Mouse (Mus musculus) forebrain, embryonic 12.5 days (tissue): ENCODE measurements around the gene Lim2. TPM values are rescaled to one million over a fixed set of nuclear protein-coding genes. Genes with fewer than 3 reads are reported as not detected.

ENCODE experiments used
- ATAC-seq: fragments of 200-750 bp; cut with Nextera tagmentation; 2 replicates; pipeline ENCODE4 v1.8.0; 2017; ENCODE audit warnings: moderate TSS enrichment; ENCODE audit not compliant: low FRiP score
- H3K27ac ChIP-seq: fragments of 300-500 bp; sonication (generic); 2 replicates; pipeline ENCODE4 v1.5.1; 2016; ENCODE audit warnings: mild to moderate bottlenecking
- H3K27me3 ChIP-seq: fragments of 300-500 bp; sonication (generic); 2 replicates; pipeline ENCODE4 v1.6.1; 2016; ENCODE audit warnings: mild to moderate bottlenecking
- H3K36me3 ChIP-seq: fragments of 300-500 bp; sonication (generic); replicated peaks from 2 replicates; pipeline ENCODE4 v1.6.1; 2016; ENCODE audit warnings: mild to moderate bottlenecking
- H3K4me1 ChIP-seq: fragments of 300-500 bp; sonication (generic); 2 replicates; pipeline ENCODE4 v1.6.1; 2016
- H3K4me2 ChIP-seq: fragments of 300-500 bp; sonication (generic); 2 replicates; pipeline ENCODE4 v1.6.1; 2016; ENCODE audit warnings: mild to moderate bottlenecking, moderate library complexity
- H3K4me3 ChIP-seq: fragments of 300-500 bp; sonication (generic); replicated peaks from 2 replicates; pipeline ENCODE4 v1.5.1; 2016; ENCODE audit warnings: mild to moderate bottlenecking
- H3K9ac ChIP-seq: fragments of 300-500 bp; sonication (generic); 2 replicates; pipeline ENCODE4 v1.6.1; 2016; ENCODE audit warnings: mild to moderate bottlenecking
- H3K9me3 ChIP-seq: fragments of 300-500 bp; sonication (generic); 2 replicates; pipeline ENCODE4 v1.6.1; 2016
- whole genome bisulfite sequencing: fragments of 180-500 bp; shearing (Covaris S2); methylation state at CpG from one replicate; pipeline ENCODE4 v1.1.7; 2016; 5-methylcytosine and 5-hydroxymethylcytosine counted together
- microRNA-seq: library from miRNA; unstranded; fragments of <30 nt; microRNA quantifications from one replicate; pipeline ENCODE4, GENCODE M21; 2017
- polyA plus RNA-seq: library from polyadenylated mRNA; unstranded; fragments of >200 nt; fragmentation: Nextera tagmentation; extraction: Ambion mirVana; gene quantifications from 2 replicates; pipeline ENCODE4 v1.2.1, GENCODE M21; 2016

Lim2 gene
- polyA plus RNA-seq, 1 experiment from 2014 or later: not detected

DNA sequence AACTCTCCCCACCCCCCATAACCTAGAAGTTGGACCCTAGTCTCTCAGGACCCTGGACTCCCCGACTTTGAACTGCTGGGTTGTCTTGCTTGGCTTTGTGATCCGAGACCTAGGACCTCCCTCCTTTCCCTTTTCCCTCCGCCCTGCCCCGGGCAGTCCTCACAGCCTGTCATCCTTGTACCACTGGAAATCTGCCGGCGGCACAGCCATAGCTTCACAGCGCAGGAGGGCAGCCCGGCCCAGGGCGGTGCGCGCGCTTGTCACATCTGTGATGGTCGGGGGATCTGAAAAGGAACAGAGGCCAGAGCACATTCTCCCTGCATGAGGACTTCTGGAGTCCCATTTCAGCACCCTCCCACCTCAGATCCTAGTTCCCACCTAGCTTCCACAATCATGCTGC, 48.9 kb downstream of the Lim2 start:
- Histone ChIP-seq H3K9me3 (no peaks in the 10 kb centered on the region), H3K4me2 (no peak overlapping the region), H3K36me3 (peaks cover 17% of the 10 kb centered on the region), H3K4me1 (peaks cover 11% of the 10 kb centered on the region), H3K27ac (no peak overlapping the region), H3K9ac (no peak overlapping the region), H3K27me3 (peaks cover 48% of the 10 kb centered on the region), H3K4me3 (no peak overlapping the region)
- peak; percentile 24; the same call in 1 of the 2 replicates for ATAC-seq
- 5% methylated on average over 13 of the region's 13 CpGs for WGBS

DNA sequence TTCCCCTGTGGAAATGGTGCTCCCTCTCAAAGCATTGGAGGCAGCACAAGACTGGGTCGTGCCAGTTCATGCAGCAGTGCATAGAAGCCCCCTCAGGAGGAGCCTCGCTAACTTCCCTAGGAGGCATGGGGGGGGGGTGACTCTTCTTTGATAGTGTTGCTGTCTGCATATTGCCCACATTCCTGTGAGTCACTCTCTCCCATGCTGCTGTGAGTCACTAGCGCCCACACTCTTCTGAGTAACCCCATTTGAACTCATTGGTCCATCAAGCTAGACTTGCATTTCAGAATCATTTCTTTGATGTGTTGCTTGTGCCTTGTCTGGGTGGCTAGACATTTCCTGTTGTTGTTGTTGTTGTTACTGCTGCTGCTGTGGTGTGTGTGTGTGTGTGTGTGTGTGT, 53.7 kb downstream of the Lim2 start:
- Histone ChIP-seq H3K4me3 (no peak overlapping the region), H3K4me2 (no peak overlapping the region), H3K27me3 (peaks cover 37% of the 10 kb centered on the region), H3K9ac (no peak overlapping the region), H3K36me3 (peaks cover 7% of the 10 kb centered on the region), H3K9me3 (no peaks in the 10 kb centered on the region), H3K27ac (no peak overlapping the region), H3K4me1 (peaks cover 31% of the 10 kb centered on the region)
- WGBS: 71% methylated on average over 3 of the region's 3 CpGs
- no peak for ATAC-seq

DNA sequence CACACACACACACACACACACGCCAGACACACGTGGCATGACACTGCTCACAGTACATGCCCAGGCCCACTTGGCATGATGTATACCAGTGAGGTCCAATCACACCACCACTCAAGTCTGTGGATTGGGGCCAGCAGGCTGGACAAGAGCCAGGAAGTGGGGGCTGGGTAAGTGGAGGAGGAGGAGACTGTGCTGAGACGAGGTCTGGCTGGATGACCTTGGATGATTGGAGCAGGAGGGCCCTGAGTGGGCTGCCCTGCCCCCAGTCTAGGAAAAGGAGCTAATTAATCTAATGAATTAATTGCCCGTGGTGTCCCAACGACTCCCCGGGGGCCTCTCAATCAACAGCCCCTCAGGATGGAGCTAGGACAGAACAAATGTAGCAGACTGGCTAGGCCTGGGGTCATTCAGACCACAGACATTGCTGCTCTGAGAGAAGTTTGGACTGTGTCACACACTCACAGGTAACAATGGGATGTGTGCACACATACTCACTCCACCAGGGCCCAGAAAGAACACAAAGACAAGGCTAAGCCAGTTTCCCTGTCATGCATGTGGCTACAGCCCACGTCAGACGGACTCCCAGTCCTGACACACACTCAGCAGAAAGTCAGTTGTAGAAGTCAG, 54.7 kb downstream of the Lim2 start:
- peaks cover 26% of the 10 kb centered on the region for H3K27me3 ChIP-seq
- H3K9ac ChIP-seq: no peak overlapping the region
- H3K4me2 ChIP-seq: no peak overlapping the region
- peaks cover 24% of the 10 kb centered on the region for H3K4me1 ChIP-seq
- peak; percentile 51 for ATAC-seq
- no peak overlapping the region for H3K27ac ChIP-seq
- no peak overlapping the region for H3K4me3 ChIP-seq
- H3K9me3 ChIP-seq: no peaks in the 10 kb centered on the region
- 46% methylated on average over 8 of the region's 8 CpGs for WGBS
- peaks cover 7% of the 10 kb centered on the region for H3K36me3 ChIP-seq

DNA sequence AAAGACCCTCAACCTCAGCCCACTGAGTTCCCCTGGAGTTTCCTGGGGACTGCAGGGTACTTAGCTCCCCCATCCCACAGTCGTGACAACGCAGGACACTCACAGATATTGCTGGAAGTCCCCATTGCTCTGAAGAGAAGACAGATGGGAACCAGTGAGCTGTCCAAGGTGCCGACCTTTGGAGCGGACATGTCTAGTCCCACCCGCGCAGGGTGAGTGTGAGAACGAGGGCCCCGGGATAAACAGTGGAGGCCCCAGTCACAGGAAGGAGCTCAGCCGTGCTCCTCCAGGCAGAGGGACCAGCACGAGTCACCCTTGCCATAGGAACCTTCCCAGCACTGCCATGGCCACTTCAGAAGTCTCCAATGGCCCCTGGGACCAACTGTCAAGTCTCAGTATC, 55.8 kb downstream of the Lim2 start:
- no peak for ATAC-seq
- Histone ChIP-seq H3K27ac (no peak overlapping the region), H3K9me3 (no peaks in the 10 kb centered on the region), H3K4me1 (peaks cover 25% of the 10 kb centered on the region), H3K36me3 (peaks cover 7% of the 10 kb centered on the region), H3K4me2 (no peak overlapping the region), H3K9ac (no peak overlapping the region), H3K27me3 (peaks cover 16% of the 10 kb centered on the region), H3K4me3 (no peak overlapping the region)
- WGBS: 22% methylated on average over 10 of the region's 10 CpGs

Small RNA genes lying within 50 kb of the gene (microRNA-seq; reads per million reads assigned to microRNA genes)
- gene Mir7051: 0.97 reads per million

Other genes starting within 250 kb of the Lim2 start
- gene Zfp715, start 114.4 kb upstream of the Lim2 start, polyA plus RNA-seq: 14.8 and 15.4 TPM in 2 replicates
- gene Siglecf, start 76.3 kb upstream of the Lim2 start, polyA plus RNA-seq: 0.09 and 0.33 TPM in 2 replicates
- gene Siglecg, start 19.5 kb upstream of the Lim2 start, polyA plus RNA-seq: not detected in 2 replicates
- 0.51 TPM in 1 of 2 replicates, not detected in the other for gene Nkg7, start 9.4 kb downstream of the Lim2 start, polyA plus RNA-seq
- not detected in 2 replicates for gene Cldnd2, start 13.1 kb downstream of the Lim2 start, polyA plus RNA-seq
- gene Etfb, start 16.4 kb downstream of the Lim2 start, polyA plus RNA-seq: 151 and 161 TPM in 2 replicates
- gene Gm45233, start 16.5 kb downstream of the Lim2 start, polyA plus RNA-seq: 0.47 TPM in 1 of 2 replicates, not detected in the other
- gene Vsig10l, start 35.5 kb downstream of the Lim2 start, polyA plus RNA-seq: 3.1 and 5.0 TPM in 2 replicates
- 2.5 and 2.8 TPM in 2 replicates for gene Iglon5, start 62.4 kb downstream of the Lim2 start, polyA plus RNA-seq
- gene 4931406B18Rik, start 78.3 kb downstream of the Lim2 start, polyA plus RNA-seq: not detected in 2 replicates
- 0.56 and 0.69 TPM in 2 replicates for gene Cd33, start 116.8 kb downstream of the Lim2 start, polyA plus RNA-seq
- gene Zfp658, start 134.6 kb downstream of the Lim2 start, polyA plus RNA-seq: 7.5 and 7.8 TPM in 2 replicates
- gene Zfp719, start 151.9 kb downstream of the Lim2 start, polyA plus RNA-seq: 14.6 and 17.1 TPM in 2 replicates
- 0.61 and 0.73 TPM in 2 replicates for gene Zfp819, start 179.5 kb downstream of the Lim2 start, polyA plus RNA-seq
- gene Ceacam18, start 207.0 kb downstream of the Lim2 start, polyA plus RNA-seq: not detected in 2 replicates
- gene Siglece, start 232.5 kb downstream of the Lim2 start, polyA plus RNA-seq: 0.17 and 0.35 TPM in 2 replicates
- 16.9 and 17.8 TPM in 2 replicates for gene Ctu1, start 244.3 kb downstream of the Lim2 start, polyA plus RNA-seq